Mouse (Mus musculus) lung, postnatal 36 days (tissue): ENCODE results near the gene Scgb2b11.
"Not testable (repeated sequence)": the region's sequence is repeated elsewhere in the genome, so short reads cannot be mapped to it uniquely, and the experiment has no call there.

Experiments
- DNase-seq: peaks from one replicate; pipeline ENCODE4 v3.0.0; 2022; ENCODE audit warnings: mixed read lengths

Scgb2b11 gene

GRCm38 (mm10) chr7:32211045-32211444, at the start of gene Scgb2b11:
Scgb2b11 (minus strand) TSS chr7:32211145.
- DNase-seq = not testable (repeated sequence)

GRCm38 (mm10) chr7:32222540-32222939, 11.6 kb upstream of the Scgb2b11 start, which contains the start of gene Scgb1b11:
Scgb1b11 (plus strand) TSS chr7:32222840.
- not testable (repeated sequence) for DNase-seq
